Mouse (Mus musculus): ENCODE results near the gene Cfap100.

The Cfap100 gene

GRCm38 (mm10) chr6:90369725-90370553 lies 58.7 kb downstream of the Cfap100 start:
- peak; percentile 25 for DNase-seq

- peak; percentile 99 for DNase-seq
Observed at GRCm38 (mm10) chr6:90368976-90369724, 59.4 kb downstream of the Cfap100 start, which contains the start of gene Zxdc. Zxdc (plus strand) TSS chr6:90369492.

GRCm38 (mm10) chr6:90363301-90363700 lies 65.3 kb downstream of the Cfap100 start:
- no peak for DNase-seq

GRCm38 (mm10) chr6:90360922-90361614 lies 67.5 kb downstream of the Cfap100 start:
- DNase-seq, result no peak

- DNase-seq, result peak; percentile 60
Observed at GRCm38 (mm10) chr6:90360024-90360781, 68.4 kb downstream of the Cfap100 start.

GRCm38 (mm10) chr6:90359445-90359844 lies 69.2 kb downstream of the Cfap100 start:
- no peak for DNase-seq

- no peak for DNase-seq
Observed at GRCm38 (mm10) chr6:90358142-90358541, 70.5 kb downstream of the Cfap100 start.

All from lung, postnatal 36 days (tissue).